Mouse (Mus musculus): ENCODE data around the gene Ccdc121. TPM values are rescaled to one million over a fixed set of nuclear protein-coding genes. Genes with fewer than 3 reads are reported as not detected.

Ccdc121 gene
- polyA plus RNA-seq, 1 experiment from 2014 or later, result 0.53 TPM

DNA sequence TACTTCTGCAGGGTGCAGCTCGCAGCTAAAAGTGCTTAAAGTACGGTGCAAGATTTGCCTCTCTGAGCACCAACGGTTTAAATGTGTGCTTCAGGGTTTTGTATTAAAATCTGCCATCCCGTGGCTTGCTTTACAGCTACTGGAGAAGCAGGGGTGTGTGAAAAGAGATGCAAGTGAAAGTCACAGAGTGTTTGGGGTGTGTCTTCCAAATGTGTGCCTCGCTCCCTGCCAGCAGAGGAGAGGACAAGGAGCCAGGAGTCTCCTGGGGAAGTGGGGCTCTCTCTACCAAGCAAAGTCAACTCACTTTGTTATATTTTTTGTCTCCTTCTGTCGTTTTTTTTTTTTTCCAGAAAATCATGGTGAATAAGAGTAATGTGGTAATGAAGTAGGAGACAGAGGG is 34.7 kb downstream of the Ccdc121 start:
- Histone ChIP-seq H3K27me3 (ENCODE audit: control insufficient read depth, insufficient read depth, low read length) (no peaks in the 10 kb centered on the region), H3K4me2 (no peak overlapping the region), H3K4me1 (ENCODE audit: control insufficient read depth, insufficient read depth, low read length) (no peaks in the 10 kb centered on the region), H3K27ac (ENCODE audit: low read depth, low read length) (no peak overlapping the region), H3K4me3 (ENCODE audit: low read depth, low read length) (no peak overlapping the region), H3K9me3 (replicated peaks; ENCODE audit: control insufficient read depth, low read length) (peaks cover under 1% of the 10 kb centered on the region; the same call in 1 of the 2 replicates), H3K36me3 (ENCODE audit: control insufficient read depth, insufficient read depth, low read length) (no peaks in the 10 kb centered on the region), H3K9ac (ENCODE audit: low read depth, low read length) (no peak overlapping the region)
- 72% methylated on average over 6 of the region's 6 CpGs for WGBS (ENCODE audit: insufficient replicate concordance)
- no peak for ATAC-seq (replicated peaks; ENCODE audit: insufficient number of reproducible peaks, low FRiP score, low TSS enrichment)

DNA sequence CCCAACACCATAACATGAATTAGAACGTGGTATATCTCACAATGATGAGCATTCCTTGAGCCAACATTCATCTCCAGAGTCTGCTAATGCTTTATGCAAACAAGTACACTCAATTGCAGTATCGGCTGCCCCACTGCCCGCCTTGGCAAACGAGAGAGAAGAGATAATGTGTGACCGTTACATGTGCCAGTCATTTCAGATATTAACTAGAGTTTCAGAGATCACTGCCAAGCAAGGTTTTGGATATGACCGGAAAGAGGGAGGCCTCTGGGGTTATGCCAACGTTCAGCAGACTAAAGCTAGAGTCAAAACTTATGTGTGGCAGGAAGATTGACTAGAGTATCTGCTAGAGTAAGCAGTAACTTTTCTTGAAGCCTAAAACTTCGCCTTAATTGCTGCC is 35.1 kb downstream of the Ccdc121 start:
- H3K9me3 ChIP-seq (replicated peaks; ENCODE audit: control insufficient read depth, low read length), result peaks cover 5% of the 10 kb centered on the region; the same call in 1 of the 2 replicates
- WGBS (ENCODE audit: insufficient replicate concordance), result 75% methylated on average over 8 of the region's 8 CpGs
- H3K4me3 ChIP-seq (ENCODE audit: low read depth, low read length), result no peak overlapping the region
- no peaks in the 10 kb centered on the region for H3K27me3 ChIP-seq (ENCODE audit: control insufficient read depth, insufficient read depth, low read length)
- no peaks in the 10 kb centered on the region for H3K36me3 ChIP-seq (ENCODE audit: control insufficient read depth, insufficient read depth, low read length)
- no peaks in the 10 kb centered on the region for H3K4me1 ChIP-seq (ENCODE audit: control insufficient read depth, insufficient read depth, low read length)
- no peak overlapping the region for H3K27ac ChIP-seq (ENCODE audit: low read depth, low read length)
- ATAC-seq (replicated peaks; ENCODE audit: insufficient number of reproducible peaks, low FRiP score, low TSS enrichment), result no peak
- no peak overlapping the region for H3K9ac ChIP-seq (ENCODE audit: low read depth, low read length)
- H3K4me2 ChIP-seq, result no peak overlapping the region

DNA sequence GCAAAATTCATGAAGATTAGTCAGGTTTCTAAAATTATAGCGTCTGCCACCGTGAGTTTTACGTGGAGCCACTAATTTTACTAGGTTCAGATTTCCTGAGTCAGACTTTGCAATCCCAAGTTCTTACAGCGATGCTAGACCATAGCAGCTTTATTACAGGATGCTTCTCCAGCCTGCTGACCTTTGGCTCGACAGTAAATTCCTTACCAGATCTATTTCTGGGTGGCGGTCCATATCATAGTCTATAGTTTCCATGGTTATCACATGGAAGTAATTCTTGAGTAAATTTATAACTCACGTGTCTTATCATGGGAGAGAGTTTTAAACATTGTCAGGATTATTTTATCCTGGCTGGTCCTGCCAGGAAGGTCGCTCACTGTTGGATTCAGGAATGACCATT is 41.8 kb downstream of the Ccdc121 start:
- 77% methylated on average over 8 of the region's 8 CpGs for WGBS (ENCODE audit: insufficient replicate concordance)
- Histone ChIP-seq H3K4me1 (ENCODE audit: control insufficient read depth, insufficient read depth, low read length) (peaks cover 12% of the 10 kb centered on the region), H3K36me3 (ENCODE audit: control insufficient read depth, insufficient read depth, low read length) (no peaks in the 10 kb centered on the region), H3K27ac (ENCODE audit: low read depth, low read length) (no peak overlapping the region), H3K9ac (ENCODE audit: low read depth, low read length) (no peak overlapping the region), H3K4me3 (ENCODE audit: low read depth, low read length) (no peak overlapping the region), H3K9me3 (replicated peaks; ENCODE audit: control insufficient read depth, low read length) (peaks cover 5% of the 10 kb centered on the region; the same call in 1 of the 2 replicates), H3K27me3 (ENCODE audit: control insufficient read depth, insufficient read depth, low read length) (no peaks in the 10 kb centered on the region), H3K4me2 (no peak overlapping the region)
- no peak for ATAC-seq (replicated peaks; ENCODE audit: insufficient number of reproducible peaks, low FRiP score, low TSS enrichment)

DNA sequence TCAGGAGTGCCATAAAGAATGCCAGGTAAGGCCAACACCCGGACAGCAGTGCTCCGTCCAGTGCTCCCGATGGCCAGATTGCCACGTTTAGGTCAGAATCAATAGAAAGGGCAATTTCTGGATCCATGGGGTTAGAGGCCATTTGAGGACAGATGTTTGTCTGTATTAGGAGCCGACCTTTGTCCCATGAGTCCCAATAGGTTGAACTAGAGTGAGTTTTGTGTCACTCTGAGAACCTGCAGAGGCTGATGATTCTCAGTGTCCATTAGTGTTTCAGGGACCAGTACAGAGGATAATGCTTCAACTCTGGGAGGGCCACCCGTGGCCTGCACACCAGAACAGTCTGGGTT is 44.0 kb downstream of the Ccdc121 start:
- Histone ChIP-seq H3K27me3 (ENCODE audit: control insufficient read depth, insufficient read depth, low read length) (0 out of 2 replicates have a peak, but pooled peaks cover 3% of the 10 kb centered on the region), H3K4me1 (ENCODE audit: control insufficient read depth, insufficient read depth, low read length) (peaks cover 12% of the 10 kb centered on the region), H3K4me3 (ENCODE audit: low read depth, low read length) (no peak overlapping the region), H3K36me3 (ENCODE audit: control insufficient read depth, insufficient read depth, low read length) (no peaks in the 10 kb centered on the region), H3K4me2 (peak overlapping the region; percentile 52), H3K9me3 (replicated peaks; ENCODE audit: control insufficient read depth, low read length) (peaks cover 5% of the 10 kb centered on the region; the same call in 1 of the 2 replicates), H3K27ac (ENCODE audit: low read depth, low read length) (no peak overlapping the region), H3K9ac (ENCODE audit: low read depth, low read length) (no peak overlapping the region)
- 85% methylated on average over 6 of the region's 6 CpGs for WGBS (ENCODE audit: insufficient replicate concordance)
- 0 out of 2 replicates have a peak, but pooled peaks have one; percentile 18 for ATAC-seq (replicated peaks; ENCODE audit: insufficient number of reproducible peaks, low FRiP score, low TSS enrichment)

DNA sequence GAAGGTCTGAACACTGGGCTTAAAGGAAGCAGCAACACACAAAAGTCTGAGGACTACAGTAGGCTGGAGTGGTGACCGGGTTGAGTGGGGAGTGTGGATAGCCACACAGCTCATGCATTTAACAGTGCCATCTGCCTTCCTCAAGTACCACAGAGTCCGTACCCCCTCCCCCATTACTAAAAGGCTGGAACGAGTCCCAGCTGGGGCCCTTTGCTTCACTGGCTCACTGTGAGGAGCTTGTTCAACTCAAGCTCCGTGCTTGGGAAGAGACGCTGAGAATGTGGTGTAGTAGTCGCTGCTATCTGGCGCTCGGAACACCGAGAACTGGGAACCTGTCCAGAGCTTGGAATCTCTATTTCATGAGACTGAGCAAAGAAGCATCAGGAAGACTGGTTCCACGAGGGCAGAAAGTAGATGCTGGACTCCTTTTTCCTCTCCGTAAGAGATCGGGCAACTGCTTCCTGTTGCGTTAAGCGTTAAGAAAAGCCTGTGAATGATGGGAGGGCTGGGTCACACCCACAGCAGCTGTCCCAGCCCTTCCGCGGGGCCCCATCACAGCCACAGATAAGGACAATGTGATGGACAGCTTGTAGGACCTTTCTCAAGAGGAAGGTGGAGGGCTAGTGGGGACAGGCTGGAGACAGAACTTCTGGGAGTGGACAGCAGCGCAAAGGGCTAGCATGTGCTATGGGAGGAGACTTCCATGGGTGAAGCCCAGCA is 44.5 kb downstream of the Ccdc121 start:
- Histone ChIP-seq H3K4me3 (ENCODE audit: low read depth, low read length) (peak overlapping the region; percentile 6; the same call in 1 of the 2 replicates), H3K9me3 (replicated peaks; ENCODE audit: control insufficient read depth, low read length) (peaks cover 5% of the 10 kb centered on the region; the same call in 1 of the 2 replicates), H3K27me3 (ENCODE audit: control insufficient read depth, insufficient read depth, low read length) (0 out of 2 replicates have a peak, but pooled peaks cover 3% of the 10 kb centered on the region), H3K36me3 (ENCODE audit: control insufficient read depth, insufficient read depth, low read length) (no peaks in the 10 kb centered on the region), H3K4me2 (peak overlapping the region; percentile 52), H3K4me1 (ENCODE audit: control insufficient read depth, insufficient read depth, low read length) (peaks cover 12% of the 10 kb centered on the region), H3K9ac (ENCODE audit: low read depth, low read length) (no peak overlapping the region), H3K27ac (ENCODE audit: low read depth, low read length) (peak overlapping the region; percentile 46; the same call in 1 of the 2 replicates)
- 47% methylated on average over 17 of the region's 17 CpGs for WGBS (ENCODE audit: insufficient replicate concordance)
- no peak for ATAC-seq (replicated peaks; ENCODE audit: insufficient number of reproducible peaks, low FRiP score, low TSS enrichment)

DNA sequence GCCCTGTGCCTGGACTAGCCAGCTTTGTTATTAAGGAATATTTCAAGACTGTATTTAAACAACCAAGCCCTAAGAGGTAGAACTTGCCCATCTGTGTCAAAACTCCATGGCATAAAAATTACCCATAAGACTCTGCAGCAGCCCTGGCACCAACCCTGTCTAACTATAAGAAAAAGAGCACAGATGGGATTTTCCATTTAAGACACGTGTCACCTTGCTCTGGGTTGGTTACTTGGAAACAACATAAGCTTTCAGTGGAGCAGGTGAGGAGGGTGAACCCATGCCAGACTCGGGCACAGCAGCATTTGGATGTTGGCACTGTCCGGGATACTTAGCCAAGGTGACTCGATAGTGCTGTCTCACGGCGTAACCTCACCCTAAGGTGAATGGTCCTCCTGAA is 45.2 kb downstream of the Ccdc121 start:
- H3K9ac ChIP-seq (ENCODE audit: low read depth, low read length), result no peak overlapping the region
- no peak overlapping the region for H3K4me3 ChIP-seq (ENCODE audit: low read depth, low read length)
- H3K9me3 ChIP-seq (replicated peaks; ENCODE audit: control insufficient read depth, low read length), result no peaks in the 10 kb centered on the region; the same call in 1 of the 2 replicates
- H3K4me1 ChIP-seq (ENCODE audit: control insufficient read depth, insufficient read depth, low read length), result peaks cover 12% of the 10 kb centered on the region
- ATAC-seq (replicated peaks; ENCODE audit: insufficient number of reproducible peaks, low FRiP score, low TSS enrichment), result no peak
- H3K36me3 ChIP-seq (ENCODE audit: control insufficient read depth, insufficient read depth, low read length), result no peaks in the 10 kb centered on the region
- 0 out of 2 replicates have a peak, but pooled peaks cover 3% of the 10 kb centered on the region for H3K27me3 ChIP-seq (ENCODE audit: control insufficient read depth, insufficient read depth, low read length)
- H3K27ac ChIP-seq (ENCODE audit: low read depth, low read length), result no peak overlapping the region
- 89% methylated on average over 6 of the region's 6 CpGs for WGBS (ENCODE audit: insufficient replicate concordance)
- no peak overlapping the region for H3K4me2 ChIP-seq

DNA sequence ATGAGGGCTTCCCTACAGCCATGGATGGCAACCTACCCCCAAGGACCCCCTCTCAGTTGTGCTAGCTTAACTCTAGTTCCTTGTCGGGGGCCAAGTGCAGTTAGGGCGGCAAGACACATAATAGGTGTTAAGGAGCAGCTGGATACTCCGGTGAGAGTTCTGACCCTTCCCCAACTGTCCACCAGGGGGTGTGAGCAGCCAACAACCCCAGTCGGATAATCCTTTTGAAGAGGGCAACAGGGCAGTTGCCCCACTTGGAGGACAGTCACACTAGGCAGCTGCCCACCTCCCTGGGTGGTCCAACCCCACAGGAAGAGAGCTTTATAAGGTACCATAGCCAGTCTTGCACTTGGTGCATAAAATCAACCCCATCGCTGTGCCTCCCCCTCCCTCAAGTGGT is 46.2 kb downstream of the Ccdc121 start:
- Histone ChIP-seq H3K27me3 (ENCODE audit: control insufficient read depth, insufficient read depth, low read length) (0 out of 2 replicates have a peak, but pooled peaks cover 3% of the 10 kb centered on the region), H3K36me3 (ENCODE audit: control insufficient read depth, insufficient read depth, low read length) (no peaks in the 10 kb centered on the region), H3K4me1 (ENCODE audit: control insufficient read depth, insufficient read depth, low read length) (peaks cover 12% of the 10 kb centered on the region), H3K4me3 (ENCODE audit: low read depth, low read length) (no peak overlapping the region), H3K9ac (ENCODE audit: low read depth, low read length) (no peak overlapping the region), H3K9me3 (replicated peaks; ENCODE audit: control insufficient read depth, low read length) (no peaks in the 10 kb centered on the region), H3K27ac (ENCODE audit: low read depth, low read length) (no peak overlapping the region), H3K4me2 (no peak overlapping the region)
- 49% methylated on average over 5 of the region's 5 CpGs for WGBS (ENCODE audit: insufficient replicate concordance)
- no peak for ATAC-seq (replicated peaks; ENCODE audit: insufficient number of reproducible peaks, low FRiP score, low TSS enrichment)

DNA sequence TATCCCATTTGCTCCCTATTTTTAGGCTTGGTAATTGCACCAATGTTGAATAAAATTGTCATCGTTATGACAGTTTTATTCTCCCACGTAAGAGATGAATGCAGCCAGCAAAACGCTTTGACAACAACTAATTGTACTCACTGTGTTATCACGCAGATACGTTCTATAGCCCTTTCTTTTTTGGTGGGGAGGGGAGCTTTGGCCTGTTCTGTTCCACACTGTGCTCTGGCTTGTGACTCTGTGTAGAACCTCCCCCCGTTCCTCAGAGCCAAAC is 48.4 kb downstream of the Ccdc121 start:
- no peak for ATAC-seq (replicated peaks; ENCODE audit: insufficient number of reproducible peaks, low FRiP score, low TSS enrichment)
- no peak overlapping the region for H3K4me2 ChIP-seq
- 71% methylated on average over 6 of the region's 6 CpGs for WGBS (ENCODE audit: insufficient replicate concordance)
- no peaks in the 10 kb centered on the region for H3K36me3 ChIP-seq (ENCODE audit: control insufficient read depth, insufficient read depth, low read length)
- H3K4me3 ChIP-seq (ENCODE audit: low read depth, low read length), result no peak overlapping the region
- H3K27ac ChIP-seq (ENCODE audit: low read depth, low read length), result no peak overlapping the region
- H3K9me3 ChIP-seq (replicated peaks; ENCODE audit: control insufficient read depth, low read length), result no peaks in the 10 kb centered on the region
- H3K4me1 ChIP-seq (ENCODE audit: control insufficient read depth, insufficient read depth, low read length), result peaks cover 12% of the 10 kb centered on the region
- H3K9ac ChIP-seq (ENCODE audit: low read depth, low read length), result no peak overlapping the region
- H3K27me3 ChIP-seq (ENCODE audit: control insufficient read depth, insufficient read depth, low read length), result 0 out of 2 replicates have a peak, but pooled peaks cover 3% of the 10 kb centered on the region

All from heart, embryonic 11.5 days (tissue).